Mouse (Mus musculus) liver, embryonic 14.5 days (tissue): ENCODE measurements around the gene Tatdn2. TPM values are rescaled to one million over a fixed set of nuclear protein-coding genes. Genes with fewer than 3 reads are reported as not detected.
A peak's percentile ranks its signal among the peaks of the same experiment; 100 is the strongest.

Experiments used
- ATAC-seq: fragments of 200-750 bp; cut with Nextera tagmentation; 2 replicates; pipeline ENCODE4 v1.8.0; 2017; ENCODE audit warnings: moderate number of reproducible peaks, mild to moderate bottlenecking, moderate library complexity; ENCODE audit not compliant: insufficient read depth
- DNase-seq, 3 experiments: peaks; one replicate each; pipeline ENCODE4 v3.0.0-alpha.2; 2012 to 2013; ENCODE audit warnings: low read depth in 3 of 3, low spot score in 3 of 3
- H3K27ac ChIP-seq: fragments of 300-500 bp; sonication (generic); 2 replicates; pipeline ENCODE4 v1.5.1; 2014; ENCODE audit warnings: moderate library complexity, mild to moderate bottlenecking, control low read depth, inconsistent platforms
- H3K27me3 ChIP-seq: fragments of 300-500 bp; sonication (generic); 2 replicates; pipeline ENCODE4 v1.6.1; 2014; ENCODE audit warnings: mild to moderate bottlenecking, low read length, moderate library complexity; ENCODE audit not compliant: control insufficient read depth, insufficient read depth
- H3K36me3 ChIP-seq: fragments of 300-500 bp; sonication (generic); replicated peaks from 2 replicates; pipeline ENCODE4 v1.6.1; 2014; ENCODE audit warnings: low read depth; ENCODE audit not compliant: control insufficient read depth, insufficient read depth
- H3K4me1 ChIP-seq, 2 experiments: fragments of 200-500 bp in 1 of 2; fragments of 300-500 bp in 1 of 2; sonication (generic) in 1 of 2; replicated peaks; 2 replicates each; pipeline ENCODE4 v1.6.1; 2012 to 2014; ENCODE audit warnings: antibody characterized with exemption in 1 of 2, inconsistent platforms in 1 of 2, low read length in 1 of 2; ENCODE audit not compliant: control insufficient read depth in 2 of 2, insufficient read depth in 2 of 2
- H3K4me2 ChIP-seq: fragments of 300-500 bp; sonication (generic); 2 replicates; pipeline ENCODE4 v1.6.1; 2014; ENCODE audit warnings: low read depth, mild to moderate bottlenecking, control low read depth, moderate library complexity
- H3K4me3 ChIP-seq, 2 experiments: fragments of 200-500 bp in 1 of 2; fragments of 300-500 bp in 1 of 2; sonication (generic) in 1 of 2; 2 replicates each; pipeline ENCODE4 v1.5.1; 2012 to 2014; ENCODE audit warnings: low read depth in 2 of 2, low read length in 2 of 2, mild to moderate bottlenecking in 2 of 2, control low read depth in 1 of 2, inconsistent platforms in 1 of 2, moderate library complexity in 1 of 2; ENCODE audit not compliant: insufficient read depth in 1 of 2
- H3K9ac ChIP-seq: fragments of 300-500 bp; sonication (generic); replicated peaks from 2 replicates; pipeline ENCODE4 v1.6.1; 2014; ENCODE audit warnings: mild to moderate bottlenecking, control low read depth, moderate library complexity
- H3K9me3 ChIP-seq: fragments of 300-500 bp; sonication (generic); 2 replicates; pipeline ENCODE4 v1.6.1; 2016; ENCODE audit warnings: low read length, mixed read lengths; ENCODE audit not compliant: control insufficient read depth
- CTCF ChIP-seq: IDR thresholded peaks from 2 replicates; pipeline ENCODE4 v1.5.1; 2016; ENCODE audit warnings: antibody characterized with exemption, low read depth, control low read depth
- EP300 ChIP-seq: IDR thresholded peaks from 2 replicates; pipeline ENCODE4 v1.6.1; 2016; ENCODE audit warnings: antibody characterized with exemption, low read depth
- WGBS: fragments of 180-500 bp; shearing (Covaris S2); extraction: QIAGEN DNeasy Blood & Tissue Kit; methylation state at CpG from one replicate; pipeline ENCODE4 v1.1.7; 2014; ENCODE audit not compliant: insufficient replicate concordance; 5-methylcytosine and 5-hydroxymethylcytosine counted together
- polyA plus RNA-seq, 2 experiments: library from polyadenylated mRNA; depleted of rRNA in 1 of 2; stranded (reverse) in 1 of 2; unstranded in 1 of 2; fragments of >200 nt; fragmentation: Nextera tagmentation in 1 of 2; extraction: Ambion mirVana in 1 of 2; gene quantifications; 2 replicates each; pipeline versions ENCODE4 v1.2.1 to v1.2.3; 2012 to 2014

Tatdn2 gene
- polyA plus RNA-seq, 2 experiments = 1.3 to 15.4 TPM

GRCm38 (mm10) chr6:113658226-113658625 lies 38.6 kb upstream of the Tatdn2 start:
- no peak overlapping the region for H3K9ac ChIP-seq
- TF ChIP-seq EP300 = no peak
- no peak for TF ChIP-seq CTCF

GRCm38 (mm10) chr6:113659648-113660491 lies 37.0 kb upstream of the Tatdn2 start:
- TF ChIP-seq EP300 = no peak
- TF ChIP-seq CTCF = no peak
- DNase-seq (no peak), ATAC-seq (no peak)
- WGBS = 51% methylated on average over 8 of the region's 8 CpGs
- no peak overlapping the region for H3K4me3 ChIP-seq
- H3K4me1 ChIP-seq = peaks cover 3 to 19% of the 10 kb centered on the region in 2 experiments; a peak in 3 of 4 replicates
- H3K4me2 ChIP-seq = no peak overlapping the region
- H3K9me3 ChIP-seq = no peaks in the 10 kb centered on the region
- no peak overlapping the region for H3K27ac ChIP-seq
- no peaks in the 10 kb centered on the region for H3K27me3 ChIP-seq
- H3K36me3 ChIP-seq = no peaks in the 10 kb centered on the region
- H3K9ac ChIP-seq = no peak overlapping the region

More at GRCm38 (mm10) chr6:113658226-113658625, 38.6 kb upstream of the Tatdn2 start:
- no peak overlapping the region for H3K4me3 ChIP-seq
- no peaks in the 10 kb centered on the region for H3K27me3 ChIP-seq
- no peak overlapping the region for H3K27ac ChIP-seq
- H3K4me2 ChIP-seq = no peak overlapping the region
- H3K4me1 ChIP-seq = peaks cover 3 to 19% of the 10 kb centered on the region in 2 experiments; a peak in 3 of 4 replicates
- H3K9me3 ChIP-seq = no peaks in the 10 kb centered on the region
- ATAC-seq (no peak), DNase-seq (no peak)
- no peaks in the 10 kb centered on the region for H3K36me3 ChIP-seq
- 35% methylated on average over 3 of the region's 3 CpGs for WGBS

GRCm38 (mm10) chr6:113660492-113661352 lies 36.1 kb upstream of the Tatdn2 start:
- Histone ChIP-seq H3K9me3 (no peaks in the 10 kb centered on the region), H3K4me2 (no peak overlapping the region), H3K4me3 (no peak overlapping the region), H3K27me3 (no peaks in the 10 kb centered on the region), H3K4me1 (peaks cover 3 to 17% of the 10 kb centered on the region in 2 experiments; a peak in 3 of 4 replicates), H3K36me3 (no peaks in the 10 kb centered on the region), H3K9ac (no peak overlapping the region), H3K27ac (no peak overlapping the region)
- DNase-seq (no peak), ATAC-seq (no peak)
- 56% methylated on average over 14 of the region's 14 CpGs for WGBS
- TF ChIP-seq EP300 (no peak), CTCF (no peak)

- DNase-seq (no peak), ATAC-seq (peak; percentile 19; the same call in 1 of the 2 replicates)
- no peaks in the 10 kb centered on the region for H3K9me3 ChIP-seq
- no peaks in the 10 kb centered on the region for H3K36me3 ChIP-seq
- no peaks in the 10 kb centered on the region for H3K27me3 ChIP-seq
- WGBS = 42% methylated on average over 12 of the region's 12 CpGs
- H3K27ac ChIP-seq = no peak overlapping the region
- no peak overlapping the region for H3K4me3 ChIP-seq
- H3K9ac ChIP-seq = no peak overlapping the region
- TF ChIP-seq CTCF = no peak
- TF ChIP-seq EP300 = no peak
- no peak overlapping the region for H3K4me2 ChIP-seq
- H3K4me1 ChIP-seq = peaks cover 3 to 17% of the 10 kb centered on the region in 2 experiments; a peak in 3 of 4 replicates
Observed at GRCm38 (mm10) chr6:113661353-113662241, 35.3 kb upstream of the Tatdn2 start.
